Mouse (Mus musculus): ENCODE data around the gene Slc23a3. TPM values are rescaled to one million over a fixed set of nuclear protein-coding genes. Genes with fewer than 3 reads are reported as not detected.

Slc23a3 gene
- total and polyA plus RNA-seq, 3 experiments: 0.34 to 1.7 (median 1.0) TPM

DNA sequence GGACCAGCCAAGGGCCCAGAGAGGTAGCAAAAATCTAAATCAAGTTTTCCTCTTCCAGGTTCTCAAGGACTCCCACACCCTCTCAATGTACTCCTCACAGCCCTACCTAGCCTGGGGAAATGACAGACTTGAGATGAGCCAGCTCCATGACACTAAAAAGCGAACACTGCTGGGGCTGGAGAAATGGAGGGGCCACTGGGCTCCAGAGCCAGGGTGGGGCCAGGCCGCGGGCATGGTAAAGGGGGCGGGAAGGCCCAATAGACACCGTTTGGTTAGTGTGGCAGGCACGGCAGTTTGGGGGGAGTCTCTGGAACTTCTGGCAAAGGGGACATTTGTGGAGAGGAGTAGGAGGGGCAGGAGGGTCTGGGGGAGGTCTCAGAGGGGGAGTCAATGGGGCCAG is 2.6 kb upstream of the Slc23a3 start:
- Histone ChIP-seq H3K4me1 (ENCODE audit: control insufficient read depth, insufficient read depth, low read length) (no peaks in the 10 kb centered on the region), H3K9ac (ENCODE audit: low read depth, low read length) (no peak overlapping the region), H3K36me3 (ENCODE audit: control insufficient read depth, insufficient read depth, low read length) (peaks cover 2% of the 10 kb centered on the region; the same call in 1 of the 2 replicates), H3K4me3 (no peak overlapping the region), H3K27me3 (ENCODE audit: control insufficient read depth, insufficient read depth, low read length) (no peaks in the 10 kb centered on the region), H3K27ac (no peak overlapping the region), H3K79me2 (replicated peaks; ENCODE audit: control insufficient read depth, insufficient read depth, low read length) (no peaks in the 10 kb centered on the region)
- 74% methylated on average over 6 of the region's 6 CpGs for WGBS
- TF ChIP-seq CTCF (IDR thresholded peaks at IDR 0.05) (no peak), POLR2A (IDR thresholded peaks at IDR 0.05; ENCODE audit: insufficient read depth, low read depth, low read length) (no peak), EP300 (IDR thresholded peaks at IDR 0.05; ENCODE audit: insufficient read depth, low read depth, low read length) (no peak)
- no peak for DNase-seq
- intact Hi-C loops (cut with DNase I): no loop called here

DNA sequence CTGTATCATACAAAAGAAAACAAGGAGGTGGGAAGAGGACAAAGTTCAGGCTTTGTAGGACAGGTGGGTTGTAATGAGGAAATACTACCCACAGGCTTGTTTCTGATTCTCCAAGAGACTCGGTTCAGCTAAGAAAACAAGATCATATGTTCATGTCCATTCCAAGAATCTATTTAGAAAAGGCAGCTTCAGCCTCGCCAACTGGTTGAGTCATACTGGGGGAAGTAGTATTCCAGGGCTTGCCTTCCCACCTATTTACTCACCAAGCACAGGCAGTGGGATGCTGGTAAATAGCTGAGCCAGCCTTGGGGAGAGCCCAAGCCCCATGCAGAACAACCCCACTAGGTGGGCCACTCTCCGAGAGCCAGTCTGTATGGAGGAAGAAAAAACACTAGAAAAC is 5.0 kb downstream of the Slc23a3 start:
- no peak overlapping the region for H3K9ac ChIP-seq (ENCODE audit: low read depth, low read length)
- no peaks in the 10 kb centered on the region for H3K79me2 ChIP-seq (replicated peaks; ENCODE audit: control insufficient read depth, insufficient read depth, low read length)
- no peak overlapping the region for H3K4me3 ChIP-seq
- no peaks in the 10 kb centered on the region for H3K27me3 ChIP-seq (ENCODE audit: control insufficient read depth, insufficient read depth, low read length)
- peaks cover 2% of the 10 kb centered on the region for H3K4me1 ChIP-seq (ENCODE audit: control insufficient read depth, insufficient read depth, low read length)
- 57% methylated on average over 3 of the region's 3 CpGs for WGBS
- no peaks in the 10 kb centered on the region for H3K36me3 ChIP-seq (ENCODE audit: control insufficient read depth, insufficient read depth, low read length)
- no peak for TF ChIP-seq CTCF (IDR thresholded peaks at IDR 0.05)
- no peak for TF ChIP-seq POLR2A (IDR thresholded peaks at IDR 0.05; ENCODE audit: insufficient read depth, low read depth, low read length)
- TF ChIP-seq EP300 (IDR thresholded peaks at IDR 0.05; ENCODE audit: insufficient read depth, low read depth, low read length): no peak
- DNase-seq: no peak
- no peak overlapping the region for H3K27ac ChIP-seq
- intact Hi-C loops (cut with DNase I): no loop called here

DNA sequence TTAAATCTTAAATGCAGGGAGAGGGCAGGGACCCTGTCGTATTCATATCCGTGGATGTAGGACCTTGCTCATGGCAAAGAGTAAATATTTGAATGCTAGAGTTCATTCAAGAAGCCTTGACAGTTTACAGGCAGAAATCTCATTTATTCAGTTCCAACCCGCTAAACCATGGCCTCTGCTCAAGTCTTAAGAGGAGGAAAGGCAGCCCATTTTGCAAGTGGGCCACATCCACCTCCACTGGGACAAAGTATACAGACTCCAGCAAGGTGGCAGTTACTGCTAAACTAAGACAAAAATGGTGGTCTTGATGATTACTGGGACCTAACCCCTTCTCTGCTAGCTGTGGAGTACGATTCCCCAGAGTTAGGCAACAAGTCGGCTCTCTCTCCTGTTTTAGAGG is 8.3 kb downstream of the Slc23a3 start:
- no peaks in the 10 kb centered on the region for H3K79me2 ChIP-seq (replicated peaks; ENCODE audit: control insufficient read depth, insufficient read depth, low read length)
- no peaks in the 10 kb centered on the region for H3K36me3 ChIP-seq (ENCODE audit: control insufficient read depth, insufficient read depth, low read length)
- peak overlapping the region; percentile 66 for H3K4me3 ChIP-seq
- peak overlapping the region; percentile 99 for H3K27ac ChIP-seq
- H3K9ac ChIP-seq (ENCODE audit: low read depth, low read length): no peak overlapping the region; the same call in 1 of the 2 replicates
- peaks cover 2% of the 10 kb centered on the region for H3K4me1 ChIP-seq (ENCODE audit: control insufficient read depth, insufficient read depth, low read length)
- no peaks in the 10 kb centered on the region for H3K27me3 ChIP-seq (ENCODE audit: control insufficient read depth, insufficient read depth, low read length)
- WGBS: 40% methylated on average over 5 of the region's 5 CpGs
- TF ChIP-seq POLR2A (IDR thresholded peaks at IDR 0.05; ENCODE audit: insufficient read depth, low read depth, low read length) (no peak), EP300 (IDR thresholded peaks at IDR 0.05; ENCODE audit: insufficient read depth, low read depth, low read length) (no peak), CTCF (IDR thresholded peaks at IDR 0.05) (no peak)
- DNase-seq: no peak
- intact Hi-C loops (cut with DNase I): no loop called here

DNA sequence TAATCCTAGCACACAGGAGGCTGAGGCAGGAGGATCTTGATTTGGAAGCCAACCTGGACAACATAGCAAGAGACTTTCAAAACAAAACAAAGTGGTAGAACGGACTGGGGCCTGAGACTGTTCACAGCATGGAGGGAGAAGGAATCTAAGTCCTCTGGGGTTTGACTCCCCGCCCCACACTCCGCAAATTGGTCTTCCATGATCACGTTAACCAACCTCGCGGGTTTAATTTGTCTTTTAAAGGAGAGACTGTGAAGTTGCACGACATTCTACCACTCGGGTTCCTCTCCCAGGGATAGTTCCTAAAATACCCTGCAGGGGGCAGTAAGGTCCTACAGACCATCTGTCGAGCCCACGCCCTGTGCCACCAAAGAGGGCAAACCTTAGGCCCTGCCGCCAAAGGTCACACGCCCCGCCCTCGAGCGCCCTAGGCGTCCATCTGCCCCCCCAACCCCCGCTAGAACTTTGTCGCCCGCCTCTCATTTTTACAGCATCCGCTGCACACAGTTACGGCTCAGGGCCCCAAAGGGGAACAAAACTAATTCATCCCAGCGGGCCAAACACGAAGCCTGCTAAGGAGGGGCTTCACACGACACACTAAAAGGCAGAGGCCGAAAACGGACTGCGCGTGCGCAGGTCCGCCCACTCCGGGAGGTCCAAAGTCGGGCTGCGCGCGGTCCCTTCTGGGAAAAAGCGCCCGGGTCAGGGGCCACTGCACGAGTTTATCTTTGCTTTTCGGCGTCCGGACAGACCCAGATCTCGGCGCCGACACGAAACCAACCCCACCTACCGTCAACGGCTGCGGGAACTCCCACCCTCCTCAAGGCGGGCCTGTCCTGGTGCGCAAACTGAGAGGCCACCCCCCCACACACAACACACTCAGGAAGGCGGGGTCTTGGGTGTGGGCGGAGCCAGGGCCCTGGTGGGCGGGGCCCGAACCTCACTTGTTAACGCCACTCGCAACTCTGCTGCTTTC is 9.1 kb downstream of the Slc23a3 start, which contains the start of gene Nhej1:
Gene Nhej1, minus strand, starts transcription at position 855 of the 976 bp plus-strand sequence.
- peak within 1 kb of the TSS; percentile 99 for H3K27ac ChIP-seq
- H3K4me1 ChIP-seq (ENCODE audit: control insufficient read depth, insufficient read depth, low read length): peaks cover 2% of the 10 kb centered on the region
- H3K36me3 ChIP-seq (ENCODE audit: control insufficient read depth, insufficient read depth, low read length): no peaks in the 10 kb centered on the region
- H3K27me3 ChIP-seq (ENCODE audit: control insufficient read depth, insufficient read depth, low read length): no peaks in the 10 kb centered on the region
- peak within 1 kb of the TSS; percentile 66 for H3K4me3 ChIP-seq
- TF ChIP-seq POLR2A (IDR thresholded peaks at IDR 0.05; ENCODE audit: insufficient read depth, low read depth, low read length) (peak; percentile 84), EP300 (IDR thresholded peaks at IDR 0.05; ENCODE audit: insufficient read depth, low read depth, low read length) (peak; percentile 72; the same call in 1 of the 2 replicates), CTCF (IDR thresholded peaks at IDR 0.05) (peak; percentile 96)
- peak; percentile 94 to 97 for DNase-seq
- no peaks in the 10 kb centered on the region for H3K79me2 ChIP-seq (replicated peaks; ENCODE audit: control insufficient read depth, insufficient read depth, low read length)
- intact Hi-C loops (cut with DNase I): no loop called here
- 1% methylated on average over 56 of the region's 56 CpGs for WGBS
- H3K9ac ChIP-seq (ENCODE audit: low read depth, low read length): peak within 1 kb of the TSS; percentile 93

DNA sequence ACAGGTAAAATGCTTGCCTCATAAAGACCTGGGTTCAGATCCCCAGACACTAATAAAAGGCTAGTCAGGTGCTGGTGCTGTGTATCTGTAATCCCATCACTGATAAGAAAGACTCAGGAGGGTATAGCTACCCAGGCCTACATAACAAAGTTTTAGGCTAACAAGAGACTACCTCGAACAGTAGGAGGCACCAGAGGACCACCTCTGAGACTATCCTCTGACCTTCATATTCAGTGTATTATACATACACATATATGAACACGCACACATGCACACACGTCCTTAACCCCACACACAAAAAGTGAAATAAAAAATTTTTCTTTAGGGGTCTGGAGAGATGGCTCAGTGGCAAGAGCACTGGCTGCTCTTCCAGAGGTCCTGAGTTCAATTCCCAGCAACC is 11.5 kb downstream of the Slc23a3 start:
- Histone ChIP-seq H3K27me3 (ENCODE audit: control insufficient read depth, insufficient read depth, low read length) (no peaks in the 10 kb centered on the region), H3K79me2 (replicated peaks; ENCODE audit: control insufficient read depth, insufficient read depth, low read length) (no peaks in the 10 kb centered on the region), H3K36me3 (ENCODE audit: control insufficient read depth, insufficient read depth, low read length) (no peaks in the 10 kb centered on the region), H3K9ac (ENCODE audit: low read depth, low read length) (no peak overlapping the region), H3K27ac (no peak overlapping the region), H3K4me3 (no peak overlapping the region), H3K4me1 (ENCODE audit: control insufficient read depth, insufficient read depth, low read length) (peaks cover 2% of the 10 kb centered on the region)
- TF ChIP-seq POLR2A (IDR thresholded peaks at IDR 0.05; ENCODE audit: insufficient read depth, low read depth, low read length) (no peak), CTCF (IDR thresholded peaks at IDR 0.05) (peak; percentile 41)
- no peak for DNase-seq
- intact Hi-C loops (cut with DNase I): no loop called here
- 79% methylated on average over 3 of the region's 3 CpGs for WGBS

Other genes with a start within 250 kb of the Slc23a3 start
- not detected for gene Fev, start 248.5 kb downstream of the Slc23a3 start, total RNA-seq (2021)
- gene Fev, start 248.5 kb downstream of the Slc23a3 start, polyA plus RNA-seq (2012; rRNA removed): 0.10 TPM in 1 of 2 replicates, not detected in the other
- gene Cryba2, start 240.7 kb downstream of the Slc23a3 start, total RNA-seq (2021): not detected
- 0.16 TPM in 1 of 2 replicates, not detected in the other for gene Cryba2, start 240.7 kb downstream of the Slc23a3 start, polyA plus RNA-seq (2012; rRNA removed)
- not detected for gene Cfap65, start 198.3 kb downstream of the Slc23a3 start, total RNA-seq (2021)
- gene Cfap65, start 198.3 kb downstream of the Slc23a3 start, polyA plus RNA-seq (2012; rRNA removed): 0.03 and 2.3 TPM in 2 replicates
- gene Ihh, start 182.2 kb downstream of the Slc23a3 start, total RNA-seq (2021): under 1 TPM; 0.14 to 0.16 TPM
- gene Ihh, start 182.2 kb downstream of the Slc23a3 start, polyA plus RNA-seq (2012; rRNA removed): 0.04 and 0.23 TPM in 2 replicates
- 1 to 10 TPM; 3.6 to 4.7 TPM for gene Nhej1, start 8.7 kb downstream of the Slc23a3 start, total RNA-seq (2021)
- 3.9 and 4.0 TPM in 2 replicates for gene Nhej1, start 8.7 kb downstream of the Slc23a3 start, polyA plus RNA-seq (2012; rRNA removed)
- gene Cnppd1, start 8.8 kb upstream of the Slc23a3 start, total RNA-seq (2021): 10 to 100 TPM; 20.7 to 21.8 TPM
- gene Cnppd1, start 8.8 kb upstream of the Slc23a3 start, polyA plus RNA-seq (2012; rRNA removed): 25.7 and 26.3 TPM in 2 replicates
- gene Retreg2, start 8.9 kb upstream of the Slc23a3 start, total RNA-seq (2021): 10 to 100 TPM; 20.3 to 20.5 TPM
- 35.7 and 51.7 TPM in 2 replicates for gene Retreg2, start 8.9 kb upstream of the Slc23a3 start, polyA plus RNA-seq (2012; rRNA removed)
- 10 to 100 TPM; 13.2 to 17.4 TPM for gene Zfand2b, start 34.8 kb upstream of the Slc23a3 start, total RNA-seq (2021)
- 31.4 and 34.9 TPM in 2 replicates for gene Zfand2b, start 34.8 kb upstream of the Slc23a3 start, polyA plus RNA-seq (2012; rRNA removed)
- 10 to 100 TPM; 26.6 to 29.1 TPM for gene Abcb6, start 46.5 kb upstream of the Slc23a3 start, total RNA-seq (2021)
- gene Abcb6, start 46.5 kb upstream of the Slc23a3 start, polyA plus RNA-seq (2012; rRNA removed): 25.2 and 30.3 TPM in 2 replicates
- 10 to 100 TPM in 1 of 2 experiments, 1 to 10 TPM in 1; 8.7 to 11.2 TPM for gene Ankzf1, start 58.3 kb upstream of the Slc23a3 start, total RNA-seq (2021)
- 15.1 and 18.9 TPM in 2 replicates for gene Ankzf1, start 58.3 kb upstream of the Slc23a3 start, polyA plus RNA-seq (2012; rRNA removed)
- 10 to 100 TPM; 63.8 to 73.5 TPM for gene Atg9a, start 58.3 kb upstream of the Slc23a3 start, total RNA-seq (2021)
- gene Atg9a, start 58.3 kb upstream of the Slc23a3 start, polyA plus RNA-seq (2012; rRNA removed): 93.0 and 109 TPM in 2 replicates
- gene Glb1l, start 76.9 kb upstream of the Slc23a3 start, total RNA-seq (2021): 1 to 10 TPM; 3.2 to 3.8 TPM
- 4.9 and 8.5 TPM in 2 replicates for gene Glb1l, start 76.9 kb upstream of the Slc23a3 start, polyA plus RNA-seq (2012; rRNA removed)
- gene Stk16, start 76.9 kb upstream of the Slc23a3 start, total RNA-seq (2021): 10 to 100 TPM; 42.4 to 42.5 TPM
- 68.3 and 82.0 TPM in 2 replicates for gene Stk16, start 76.9 kb upstream of the Slc23a3 start, polyA plus RNA-seq (2012; rRNA removed)
- gene Tuba4a, start 86.0 kb upstream of the Slc23a3 start, total RNA-seq (2021): 100 to 1,000 TPM; 973 to 976 TPM
- 781 and 842 TPM in 2 replicates for gene Tuba4a, start 86.0 kb upstream of the Slc23a3 start, polyA plus RNA-seq (2012; rRNA removed)
- gene A630095N17Rik, start 98.2 kb upstream of the Slc23a3 start, total RNA-seq (2021): not detected
- not detected in 2 replicates for gene A630095N17Rik, start 98.2 kb upstream of the Slc23a3 start, polyA plus RNA-seq (2012; rRNA removed)
- 100 to 1,000 TPM; 111 to 129 TPM for gene Dnajb2, start 102.5 kb upstream of the Slc23a3 start, total RNA-seq (2021)
- gene Dnajb2, start 102.5 kb upstream of the Slc23a3 start, polyA plus RNA-seq (2012; rRNA removed): 67.9 and 93.3 TPM in 2 replicates
- 1 to 10 TPM; 1.1 to 1.8 TPM for gene Ptprn, start 130.6 kb upstream of the Slc23a3 start, total RNA-seq (2021)
- 2.7 and 3.2 TPM in 2 replicates for gene Ptprn, start 130.6 kb upstream of the Slc23a3 start, polyA plus RNA-seq (2012; rRNA removed)
- gene Resp18, start 144.5 kb upstream of the Slc23a3 start, total RNA-seq (2021): not detected
- gene Resp18, start 144.5 kb upstream of the Slc23a3 start, polyA plus RNA-seq (2012; rRNA removed): 0.39 TPM in 1 of 2 replicates, not detected in the other
- gene Dnpep, start 184.1 kb upstream of the Slc23a3 start, total RNA-seq (2021): 10 to 100 TPM; 70.3 to 84.6 TPM
- 123 and 136 TPM in 2 replicates for gene Dnpep, start 184.1 kb upstream of the Slc23a3 start, polyA plus RNA-seq (2012; rRNA removed)
- gene Des, start 226.4 kb upstream of the Slc23a3 start, total RNA-seq (2021): 1,000 to 10,000 TPM; 1,224 to 1,521 TPM
- gene Des, start 226.4 kb upstream of the Slc23a3 start, polyA plus RNA-seq (2012; rRNA removed): 719 and 781 TPM in 2 replicates
- gene Speg, start 241.4 kb upstream of the Slc23a3 start, total RNA-seq (2021): 100 to 1,000 TPM; 131 to 135 TPM
- gene Speg, start 241.4 kb upstream of the Slc23a3 start, polyA plus RNA-seq (2012; rRNA removed): 94.0 and 109 TPM in 2 replicates